Mouse (Mus musculus): ENCODE results near the gene Pih1d1. TPM values are rescaled to one million over a fixed set of nuclear protein-coding genes. Genes with fewer than 3 reads are reported as not detected.
"Not testable (repeated sequence)": the region's sequence is repeated elsewhere in the genome, so short reads cannot be mapped to it uniquely, and the experiment has no call there.

Pih1d1 gene
- total RNA-seq, 1 experiment from 2014 or later, result 38.0 TPM

- ATAC-seq (replicated peaks in 1 of 2; ENCODE audit: insufficient read depth in 1 of 2, low FRiP score in 2 of 2, low TSS enrichment in 1 of 2, low read depth in 1 of 2, poor library complexity in 2 of 2, severe bottlenecking in 2 of 2), result peak; percentile 39 to 67
Observed at GRCm38 (mm10) chr7:45124224-45125143, 29.6 kb upstream of the Pih1d1 start, which contains the start of gene Rps11. Gene Rps11 (minus strand): TSS chr7:45124439.

- ATAC-seq (replicated peaks in 1 of 2; ENCODE audit: insufficient read depth in 1 of 2, low FRiP score in 2 of 2, low TSS enrichment in 1 of 2, low read depth in 1 of 2, poor library complexity in 2 of 2, severe bottlenecking in 2 of 2), result no peak
Observed at GRCm38 (mm10) chr7:45125144-45125600, 28.9 kb upstream of the Pih1d1 start.

GRCm38 (mm10) chr7:45125649-45126048 lies 28.5 kb upstream of the Pih1d1 start:
- ATAC-seq (replicated peaks in 1 of 2; ENCODE audit: insufficient read depth in 1 of 2, low FRiP score in 2 of 2, low TSS enrichment in 1 of 2, low read depth in 1 of 2, poor library complexity in 2 of 2, severe bottlenecking in 2 of 2), result not testable (repeated sequence)

GRCm38 (mm10) chr7:45126147-45126843 lies 27.8 kb upstream of the Pih1d1 start:
- ATAC-seq (replicated peaks in 1 of 2; ENCODE audit: insufficient read depth in 1 of 2, low FRiP score in 2 of 2, low TSS enrichment in 1 of 2, low read depth in 1 of 2, poor library complexity in 2 of 2, severe bottlenecking in 2 of 2), result no peak

GRCm38 (mm10) chr7:45126844-45127699 lies 27.0 kb upstream of the Pih1d1 start:
- no peak for ATAC-seq (replicated peaks in 1 of 2; ENCODE audit: insufficient read depth in 1 of 2, low FRiP score in 2 of 2, low TSS enrichment in 1 of 2, low read depth in 1 of 2, poor library complexity in 2 of 2, severe bottlenecking in 2 of 2)

GRCm38 (mm10) chr7:45127700-45128224 lies 26.3 kb upstream of the Pih1d1 start:
- no peak for ATAC-seq (replicated peaks in 1 of 2; ENCODE audit: insufficient read depth in 1 of 2, low FRiP score in 2 of 2, low TSS enrichment in 1 of 2, low read depth in 1 of 2, poor library complexity in 2 of 2, severe bottlenecking in 2 of 2)

GRCm38 (mm10) chr7:45128624-45129246 lies 25.4 kb upstream of the Pih1d1 start, which contains the start of gene Rpl13a:
Gene Rpl13a (minus strand): TSS chr7:45128761.
- ATAC-seq (replicated peaks in 1 of 2; ENCODE audit: insufficient read depth in 1 of 2, low FRiP score in 2 of 2, low TSS enrichment in 1 of 2, low read depth in 1 of 2, poor library complexity in 2 of 2, severe bottlenecking in 2 of 2), result peak; percentile 80 to 85

GRCm38 (mm10) chr7:45129318-45129717 lies 24.8 kb upstream of the Pih1d1 start:
- 0 out of 4 replicates have a peak, but pooled peaks of 1 of the 2 experiments have one; percentile 0 for ATAC-seq (replicated peaks in 1 of 2; ENCODE audit: insufficient read depth in 1 of 2, low FRiP score in 2 of 2, low TSS enrichment in 1 of 2, low read depth in 1 of 2, poor library complexity in 2 of 2, severe bottlenecking in 2 of 2)

- ATAC-seq (replicated peaks in 1 of 2; ENCODE audit: insufficient read depth in 1 of 2, low FRiP score in 2 of 2, low TSS enrichment in 1 of 2, low read depth in 1 of 2, poor library complexity in 2 of 2, severe bottlenecking in 2 of 2), result no peak
Observed at GRCm38 (mm10) chr7:45129776-45130512, 24.2 kb upstream of the Pih1d1 start.

GRCm38 (mm10) chr7:45131850-45132249 lies 22.3 kb upstream of the Pih1d1 start:
- no peak for ATAC-seq (replicated peaks in 1 of 2; ENCODE audit: insufficient read depth in 1 of 2, low FRiP score in 2 of 2, low TSS enrichment in 1 of 2, low read depth in 1 of 2, poor library complexity in 2 of 2, severe bottlenecking in 2 of 2)

GRCm38 (mm10) chr7:45133446-45134159 lies 20.5 kb upstream of the Pih1d1 start:
- no peak for ATAC-seq (replicated peaks in 1 of 2; ENCODE audit: insufficient read depth in 1 of 2, low FRiP score in 2 of 2, low TSS enrichment in 1 of 2, low read depth in 1 of 2, poor library complexity in 2 of 2, severe bottlenecking in 2 of 2)

GRCm38 (mm10) chr7:45134544-45135026 lies 19.5 kb upstream of the Pih1d1 start:
- ATAC-seq (replicated peaks in 1 of 2; ENCODE audit: insufficient read depth in 1 of 2, low FRiP score in 2 of 2, low TSS enrichment in 1 of 2, low read depth in 1 of 2, poor library complexity in 2 of 2, severe bottlenecking in 2 of 2), result 0 out of 4 replicates have a peak, but pooled peaks of 1 of the 2 experiments have one; percentile 10

GRCm38 (mm10) chr7:45135370-45135769 lies 18.7 kb upstream of the Pih1d1 start:
- ATAC-seq (replicated peaks in 1 of 2; ENCODE audit: insufficient read depth in 1 of 2, low FRiP score in 2 of 2, low TSS enrichment in 1 of 2, low read depth in 1 of 2, poor library complexity in 2 of 2, severe bottlenecking in 2 of 2), result no peak

GRCm38 (mm10) chr7:45135993-45136567 lies 18.0 kb upstream of the Pih1d1 start, which contains the start of the genes Gm45713 and Flt3l:
Gene Gm45713 (minus strand): TSS chr7:45136231.
Gene Flt3l (minus strand): TSS chr7:45136432.
- peak; percentile 68 to 74 for ATAC-seq (replicated peaks in 1 of 2; ENCODE audit: insufficient read depth in 1 of 2, low FRiP score in 2 of 2, low TSS enrichment in 1 of 2, low read depth in 1 of 2, poor library complexity in 2 of 2, severe bottlenecking in 2 of 2)

Measured in hematopoietic stem cell, adult 5-6 weeks (primary cell).